Mouse (Mus musculus) testis, postnatal 10 days (tissue): ENCODE measurements around the gene Ces4a.
"Not testable (repeated sequence)": the region's sequence is repeated elsewhere in the genome, so short reads cannot be mapped to it uniquely, and the experiment has no call there.

ENCODE experiments used
- DNase-seq: peaks from one replicate; pipeline ENCODE4 v3.0.0; 2021; ENCODE audit warnings: low spot score

The Ces4a gene

GRCm38 (mm10) chr8:105131509-105131908 is at the start of gene Ces4a:
Gene Ces4a (plus strand): TSS chr8:105131800.
- no peak for DNase-seq

GRCm38 (mm10) chr8:105083449-105084050 is 48.0 kb upstream of the Ces4a start, which contains the start of gene Ces3b:
Gene Ces3b (plus strand): TSS chr8:105083753.
- DNase-seq: no peak

- not testable (repeated sequence) for DNase-seq
Observed at GRCm38 (mm10) chr8:105088166-105088565, 43.4 kb upstream of the Ces4a start.

DNA sequence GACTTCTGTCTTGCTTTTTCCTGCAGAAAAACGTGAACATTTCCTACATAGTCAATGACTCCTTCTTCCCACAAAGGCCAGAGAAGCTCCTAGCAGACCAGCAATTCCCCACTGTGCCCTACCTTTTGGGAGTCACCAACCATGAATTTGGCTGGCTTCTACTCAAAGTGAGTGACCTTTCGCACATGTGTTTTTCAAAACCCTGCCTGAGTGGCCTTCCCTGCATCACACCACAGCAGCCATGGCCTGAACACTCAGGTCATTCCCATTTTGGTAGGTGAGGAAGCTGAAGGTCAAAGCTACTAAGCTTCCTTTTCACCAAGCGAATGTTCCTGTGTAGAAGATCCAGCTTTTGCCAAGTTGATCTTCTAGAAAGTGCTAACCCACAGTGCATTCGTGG is 43.0 kb upstream of the Ces4a start:
- DNase-seq: no peak

DNA sequence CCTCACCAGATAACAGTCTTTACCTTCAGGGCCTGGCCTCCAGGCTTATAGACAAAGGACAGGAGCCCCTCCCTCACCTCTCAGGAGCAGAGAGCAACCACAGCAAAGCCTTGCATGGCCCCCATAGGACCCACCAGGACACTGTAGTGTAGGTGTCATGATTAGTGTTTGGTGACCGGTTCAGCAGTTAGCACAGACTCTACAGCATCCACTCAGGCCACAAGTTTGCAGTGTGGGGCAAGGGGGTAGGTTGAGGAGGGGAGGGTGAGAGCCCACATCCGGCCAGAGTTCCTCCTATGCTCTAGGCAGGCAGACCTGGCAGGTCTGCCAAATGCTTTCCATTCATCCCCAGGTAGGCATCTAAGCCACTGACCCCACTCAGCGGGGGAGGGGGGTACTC is 37.6 kb upstream of the Ces4a start:
- no peak for DNase-seq

- DNase-seq: not testable (repeated sequence)
Observed at GRCm38 (mm10) chr8:105102101-105102785, 29.4 kb upstream of the Ces4a start.

DNA sequence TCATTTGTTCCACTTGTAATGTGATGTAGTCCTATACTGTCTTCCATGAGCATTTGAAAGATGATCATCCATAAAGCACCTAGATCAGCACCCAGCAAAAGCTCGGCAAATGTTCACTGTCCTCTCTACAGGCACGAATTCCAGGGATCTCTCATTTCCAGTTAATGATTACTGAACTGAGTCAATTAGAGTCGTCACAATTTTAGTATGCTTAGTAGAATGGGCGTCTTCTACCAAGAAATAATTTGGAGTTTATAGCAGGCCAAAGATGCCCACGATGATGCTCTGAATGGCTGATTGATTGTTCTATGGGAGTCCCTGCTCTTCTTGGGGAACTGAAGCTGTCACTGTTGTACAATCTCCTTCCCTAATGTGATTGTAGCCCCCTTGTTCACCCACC is 27.9 kb upstream of the Ces4a start:
- DNase-seq: not testable (repeated sequence)

GRCm38 (mm10) chr8:105104220-105104619 is 27.4 kb upstream of the Ces4a start:
- no peak for DNase-seq

DNA sequence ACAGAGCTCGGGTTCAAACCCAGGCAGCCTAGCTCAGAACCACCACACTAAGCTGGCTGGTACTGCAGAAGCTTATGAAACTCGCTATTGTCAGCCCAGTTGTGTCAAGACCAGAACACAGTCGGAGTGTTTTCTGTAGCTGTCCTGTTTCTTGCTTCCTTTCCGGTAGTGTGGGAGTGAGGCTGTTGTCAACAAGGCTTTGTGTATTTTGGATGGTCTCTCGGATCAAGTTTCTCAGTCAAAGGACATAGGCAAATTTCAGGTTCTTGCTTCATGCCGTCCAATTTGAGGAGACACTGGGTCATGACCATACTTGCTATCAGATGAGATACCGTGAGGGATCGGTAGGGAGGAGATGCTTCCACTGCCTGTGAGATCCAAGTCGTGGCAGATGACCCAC is 1.7 kb upstream of the Ces4a start:
- DNase-seq: no peak

DNA sequence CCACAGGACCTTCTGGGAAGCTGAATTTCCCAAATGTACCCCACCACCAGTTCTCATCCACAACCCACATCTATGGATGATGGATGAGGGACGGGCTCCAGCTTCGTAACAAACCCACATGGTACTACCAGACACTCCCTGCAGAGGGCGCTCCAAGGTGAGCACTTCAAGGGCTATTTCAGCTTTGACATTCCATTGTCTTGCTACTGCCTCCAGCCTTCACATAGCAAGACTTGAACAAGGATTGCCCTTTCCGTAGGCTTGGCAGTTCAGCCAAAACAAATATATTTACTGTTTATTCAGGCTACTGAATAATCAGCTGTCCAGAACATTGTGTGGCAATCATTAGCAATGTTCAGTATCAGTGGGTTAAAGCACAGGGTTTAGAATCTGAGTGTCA is 6.8 kb downstream of the Ces4a start:
- DNase-seq: peak; percentile 89

- peak; percentile 53 for DNase-seq
Observed at GRCm38 (mm10) chr8:105142395-105142794, 10.8 kb downstream of the Ces4a start.

- no peak for DNase-seq
Observed at GRCm38 (mm10) chr8:105151654-105152053, 20.1 kb downstream of the Ces4a start.

- peak; percentile 83 for DNase-seq
Observed at GRCm38 (mm10) chr8:105152623-105153398, 21.2 kb downstream of the Ces4a start.

GRCm38 (mm10) chr8:105154316-105154715 is 22.7 kb downstream of the Ces4a start:
- DNase-seq: no peak

- no peak for DNase-seq
Observed at GRCm38 (mm10) chr8:105155091-105155745, 23.6 kb downstream of the Ces4a start.

GRCm38 (mm10) chr8:105157555-105157954 is 26.0 kb downstream of the Ces4a start:
- DNase-seq: peak; percentile 67

DNA sequence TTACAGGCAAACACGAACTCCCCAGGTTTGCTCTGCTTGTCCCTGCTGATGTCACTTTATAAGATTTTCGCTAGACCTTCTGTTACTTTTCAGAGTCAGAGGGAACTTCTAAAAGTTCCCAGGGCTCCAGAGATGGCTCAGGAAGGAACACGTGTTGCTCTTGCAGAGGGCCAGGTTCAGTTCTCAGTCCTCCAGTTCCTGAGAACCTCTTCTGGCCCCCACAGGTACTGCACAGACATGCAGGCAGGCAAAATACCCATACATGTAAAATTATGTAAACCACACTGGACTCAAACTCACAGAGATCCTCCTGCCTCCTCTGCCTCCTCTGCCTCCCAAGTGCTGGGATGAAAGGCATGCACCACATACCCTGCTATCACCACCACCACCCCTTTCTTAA is 26.5 kb downstream of the Ces4a start:
- no peak for DNase-seq

GRCm38 (mm10) chr8:105161121-105161652 is 29.6 kb downstream of the Ces4a start:
- no peak for DNase-seq

DNA sequence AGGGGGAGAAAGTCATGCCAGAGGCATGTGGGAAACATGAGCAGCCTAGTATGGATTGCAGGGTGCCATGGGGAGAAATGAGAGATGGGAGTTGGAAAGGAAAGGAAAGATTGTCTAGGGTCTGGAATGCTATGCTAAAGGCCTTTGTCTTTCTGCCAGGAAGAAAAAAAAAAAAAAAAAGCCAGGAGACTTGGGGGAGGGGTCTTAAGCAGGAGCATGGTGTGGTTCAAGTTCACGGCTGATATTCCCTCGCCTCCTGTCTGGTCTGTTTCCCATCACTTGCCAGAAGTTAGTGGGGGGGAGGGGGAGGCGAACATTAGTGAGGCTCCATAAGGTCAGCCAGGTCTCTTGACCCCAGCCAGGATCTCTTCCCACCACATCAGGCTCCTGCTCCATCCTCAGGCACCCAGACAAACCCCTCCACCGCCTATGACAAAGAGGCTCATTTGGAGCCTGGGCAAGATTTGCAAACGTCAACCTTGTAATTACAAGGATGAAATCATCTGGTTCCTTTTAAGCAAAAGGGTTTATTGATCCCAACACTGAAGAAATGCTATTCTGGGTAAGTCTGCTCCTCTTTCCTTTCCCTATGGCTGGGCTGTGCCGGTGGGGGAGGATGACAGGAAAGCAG is 32.8 kb downstream of the Ces4a start:
- DNase-seq: no peak

DNA sequence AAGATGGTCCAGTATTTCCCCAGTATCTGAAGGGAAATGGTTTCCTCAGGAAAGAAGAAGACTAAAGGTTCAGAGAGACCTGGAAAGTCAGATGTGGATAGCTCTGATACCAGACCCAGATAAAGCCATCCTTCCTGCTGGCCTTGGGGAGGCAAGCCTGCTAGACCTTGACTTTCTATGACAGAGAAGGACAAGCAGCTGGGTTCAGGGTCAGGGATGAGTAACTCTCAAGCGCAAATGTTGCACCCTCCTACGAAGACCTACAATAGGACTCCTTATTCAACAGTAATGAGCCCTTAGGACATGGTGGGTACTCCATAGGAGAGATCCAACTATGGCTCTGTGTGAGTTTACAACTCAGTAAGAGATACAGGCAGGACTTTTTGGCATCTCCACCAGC is 33.6 kb downstream of the Ces4a start:
- peak; percentile 29 for DNase-seq

DNA sequence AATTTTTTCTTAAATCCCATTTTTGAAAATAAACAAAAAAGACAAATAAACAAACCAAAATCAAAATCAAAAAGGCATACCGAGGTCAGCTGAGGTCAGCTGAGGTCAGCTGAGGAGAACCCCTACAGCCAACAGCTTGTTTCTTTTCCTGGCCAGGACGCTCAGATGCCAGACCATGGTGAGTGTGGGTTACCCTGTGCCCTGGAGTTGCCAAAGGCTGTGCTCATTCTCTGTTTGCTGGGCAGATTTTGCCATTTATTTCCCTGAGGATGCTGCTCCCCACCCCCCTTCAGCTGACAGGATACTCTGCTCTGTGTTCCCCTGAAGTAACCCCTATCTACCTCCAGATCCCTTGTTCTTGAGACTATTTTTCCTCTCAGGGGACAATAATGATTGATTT is 35.5 kb downstream of the Ces4a start:
- DNase-seq: no peak

- DNase-seq: no peak
Observed at GRCm38 (mm10) chr8:105169582-105169981, 38.0 kb downstream of the Ces4a start.
